Mouse (Mus musculus) left cerebral cortex, adult 8-10 months (tissue): ENCODE data around the gene Rnd1. TPM values are rescaled to one million over a fixed set of nuclear protein-coding genes. Genes with fewer than 3 reads are reported as not detected.

Experiments used
- DNase-seq, 2 experiments: peaks; one replicate each; pipeline ENCODE4 v3.0.0; 2022; ENCODE audit warnings: low spot score in 2 of 2
- total RNA-seq, 4 experiments: library from RNA; stranded (reverse); gene quantifications; 2 replicates each; pipeline ENCODE4 v1.2.4; 2022

The Rnd1 gene
- total RNA-seq, 4 experiments from 2014 or later: 15.6 to 22.9 (median 20.5) TPM

DNA sequence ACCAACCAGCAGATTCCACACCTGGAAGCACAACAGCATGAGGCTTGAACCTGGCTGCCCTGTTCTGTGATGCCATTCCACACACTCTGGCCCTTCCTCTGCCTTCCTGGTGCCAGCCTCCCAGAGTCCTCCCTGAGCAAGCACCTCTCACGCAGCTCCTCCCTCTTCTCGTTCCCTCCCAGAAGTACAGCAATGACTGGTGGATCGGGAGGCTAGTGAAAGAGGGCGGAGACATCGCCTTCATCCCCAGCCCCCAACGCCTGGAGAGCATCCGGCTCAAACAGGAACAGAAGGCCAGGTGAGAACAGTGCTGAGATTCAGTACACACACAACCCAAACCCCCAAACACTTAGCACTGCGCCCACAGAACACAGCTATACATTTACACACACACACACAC is 37.1 kb downstream of the Rnd1 start:
- no peak for DNase-seq

GRCm38 (mm10) chr15:98637155-98637554 is 40.1 kb downstream of the Rnd1 start:
- no peak for DNase-seq

DNA sequence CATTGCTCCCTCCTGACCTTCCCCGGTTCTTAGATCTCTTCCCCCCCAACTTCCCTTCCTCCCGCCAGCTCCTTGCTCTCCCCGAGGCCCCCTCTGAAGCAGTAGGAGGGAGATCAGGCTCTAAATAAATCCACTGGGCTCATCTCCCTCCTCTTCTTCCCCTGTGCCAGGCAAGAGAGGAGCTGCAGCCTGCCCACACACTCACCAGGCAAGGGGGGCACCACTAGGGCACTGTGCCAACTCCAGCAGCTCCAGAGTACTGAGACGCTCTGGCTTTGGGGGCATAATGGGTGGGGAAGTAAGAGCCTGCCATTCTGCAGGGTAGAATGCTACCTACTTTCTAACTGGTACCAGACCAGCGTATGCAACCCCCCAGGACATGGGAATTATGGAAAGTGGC is 40.7 kb downstream of the Rnd1 start:
- peak in 1 of 2 experiments; percentile 82 for DNase-seq

GRCm38 (mm10) chr15:98635291-98635841 is 41.9 kb downstream of the Rnd1 start:
- DNase-seq: peak in 1 of 2 experiments; percentile 21

GRCm38 (mm10) chr15:98634541-98635081 is 42.6 kb downstream of the Rnd1 start:
- DNase-seq: peak; percentile 66 to 79

DNA sequence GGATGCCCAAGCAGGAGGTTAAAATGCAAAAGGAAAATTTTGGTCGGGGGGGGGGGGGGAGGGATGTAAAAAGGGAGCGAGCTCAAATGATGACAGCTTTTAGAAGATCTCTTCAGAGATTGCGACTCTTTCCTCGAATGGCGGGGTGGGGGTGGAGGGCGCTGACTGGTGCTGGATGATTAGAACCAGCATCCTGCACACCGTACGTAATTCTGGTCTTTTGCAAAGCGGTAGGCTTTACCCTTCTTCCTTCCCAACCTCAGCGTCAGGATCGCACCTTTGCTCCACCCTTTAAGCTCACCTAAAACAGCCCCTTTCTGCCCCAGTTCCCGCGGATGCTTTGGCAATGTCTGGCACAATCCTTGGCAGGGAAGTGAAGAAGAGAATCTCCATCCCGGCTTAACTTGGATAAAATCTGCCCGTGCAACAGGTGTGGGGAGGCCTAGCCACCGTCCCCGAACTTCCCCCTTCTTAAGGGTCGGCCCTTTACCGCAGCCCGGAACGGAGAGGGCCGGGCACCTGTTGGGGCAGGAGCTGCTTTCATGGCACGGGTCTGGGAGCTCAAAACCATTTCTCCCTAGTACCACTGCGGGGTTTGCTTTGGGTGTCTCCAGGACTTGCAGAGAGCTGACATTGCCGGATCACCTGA is 43.3 kb downstream of the Rnd1 start:
- DNase-seq: no peak

GRCm38 (mm10) chr15:98632921-98633320 is 44.3 kb downstream of the Rnd1 start:
- peak in 1 of 2 experiments; percentile 22 for DNase-seq

DNA sequence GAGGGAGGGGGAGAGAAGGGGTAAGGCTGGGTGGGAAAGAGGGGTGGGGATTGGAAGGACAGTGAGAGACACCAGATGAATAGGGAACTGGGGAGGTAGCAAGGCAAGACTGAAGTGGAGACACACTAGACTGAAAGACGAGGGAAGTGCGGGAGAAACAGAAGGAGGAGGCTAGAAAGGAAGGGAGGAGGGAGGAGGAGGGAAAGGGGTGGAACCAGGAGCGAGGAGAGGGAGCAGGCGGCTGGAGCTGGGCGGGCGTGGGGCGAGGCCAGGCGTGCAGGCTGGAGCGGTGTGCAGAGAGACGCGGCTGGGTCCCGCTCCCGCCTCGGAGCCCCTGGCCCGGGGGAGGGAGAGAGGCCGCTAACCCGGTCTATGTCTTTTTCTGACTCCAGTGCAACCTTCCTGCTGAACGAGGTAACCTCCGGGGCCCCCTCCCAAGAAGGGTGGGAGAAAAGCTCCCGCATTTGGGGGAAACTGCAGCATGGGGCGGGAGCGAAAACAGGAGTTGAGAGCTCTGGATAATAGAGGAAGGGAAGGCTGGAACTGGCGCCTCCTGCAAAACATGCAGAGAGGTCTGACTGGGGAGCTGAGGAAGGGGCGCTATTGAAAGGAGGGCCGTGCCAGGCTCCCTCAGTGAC is 45.0 kb downstream of the Rnd1 start:
- peak in 1 of 2 experiments; percentile 47 for DNase-seq

GRCm38 (mm10) chr15:98631493-98631892 is 45.8 kb downstream of the Rnd1 start:
- DNase-seq: peak in 1 of 2 experiments; percentile 26

GRCm38 (mm10) chr15:98630540-98630939 is 46.7 kb downstream of the Rnd1 start, which contains the start of gene Cacnb3:
Gene Cacnb3 (plus strand): TSS chr15:98630840.
- no peak for DNase-seq

DNA sequence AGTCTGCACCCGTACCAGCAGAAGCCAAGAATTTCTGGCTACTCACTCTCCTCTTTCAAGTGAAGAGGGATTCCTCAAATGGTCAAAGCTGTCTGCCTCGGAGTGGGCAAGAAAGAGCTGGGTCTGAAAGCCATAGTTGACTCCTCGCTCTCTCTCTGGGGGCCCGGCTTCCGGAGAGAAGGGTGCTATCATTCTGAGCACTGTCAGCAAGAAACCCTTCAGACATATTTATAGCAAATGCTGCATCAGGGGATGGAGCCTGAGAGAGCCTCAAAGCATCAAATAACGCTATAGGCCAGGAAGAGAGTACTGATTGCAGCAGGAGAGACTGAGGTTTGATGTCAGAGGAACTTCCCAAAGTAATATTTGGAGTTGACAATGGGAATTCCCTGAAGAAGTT is 47.8 kb downstream of the Rnd1 start:
- DNase-seq: no peak

- no peak for DNase-seq
Measured at GRCm38 (mm10) chr15:98628589-98629254, 48.5 kb downstream of the Rnd1 start.

- DNase-seq: no peak
Measured at GRCm38 (mm10) chr15:98626487-98627212, 50.6 kb downstream of the Rnd1 start.

DNA sequence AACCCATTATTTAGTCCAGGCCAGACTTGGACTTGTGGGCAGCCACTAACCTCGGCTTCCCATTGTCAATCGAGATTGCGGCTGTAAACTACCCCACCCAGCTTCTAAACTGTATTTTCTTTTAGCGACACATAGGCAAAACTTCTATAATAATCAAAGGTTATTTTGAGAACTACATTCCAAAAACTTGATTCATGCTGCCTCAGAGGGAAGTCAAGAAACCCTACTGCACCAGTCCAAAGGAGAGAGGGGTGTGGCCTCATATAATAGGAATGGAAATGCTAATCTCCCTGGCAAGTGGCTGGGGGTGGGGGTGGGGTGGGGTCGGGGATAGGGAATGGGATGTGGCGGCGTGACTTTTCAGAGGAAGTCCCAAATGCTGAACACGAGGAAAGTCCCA is 51.2 kb downstream of the Rnd1 start:
- no peak for DNase-seq

GRCm38 (mm10) chr15:98623361-98623821 is 53.9 kb downstream of the Rnd1 start:
- DNase-seq: no peak

GRCm38 (mm10) chr15:98622721-98623120 is 54.5 kb downstream of the Rnd1 start:
- DNase-seq: no peak

DNA sequence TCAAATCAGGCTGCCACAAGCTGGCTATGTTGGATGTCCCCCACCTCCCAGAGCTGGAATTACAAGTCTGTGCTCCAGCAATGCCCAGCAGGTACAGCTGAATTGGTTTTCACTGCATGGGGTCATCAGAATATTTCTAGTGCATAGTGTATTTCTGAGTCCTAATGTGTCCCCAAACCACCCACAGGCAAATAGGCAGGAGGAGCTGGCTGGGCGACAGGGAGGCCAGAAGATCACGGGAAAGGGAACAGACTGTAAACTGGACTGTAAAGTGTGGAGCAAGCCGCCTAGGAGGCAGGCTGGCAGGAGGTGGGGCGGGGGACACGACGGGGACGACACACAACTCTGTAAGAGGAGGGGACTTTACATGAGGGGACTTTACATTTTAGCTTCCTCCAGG is 55.1 kb downstream of the Rnd1 start:
- no peak for DNase-seq

DNA sequence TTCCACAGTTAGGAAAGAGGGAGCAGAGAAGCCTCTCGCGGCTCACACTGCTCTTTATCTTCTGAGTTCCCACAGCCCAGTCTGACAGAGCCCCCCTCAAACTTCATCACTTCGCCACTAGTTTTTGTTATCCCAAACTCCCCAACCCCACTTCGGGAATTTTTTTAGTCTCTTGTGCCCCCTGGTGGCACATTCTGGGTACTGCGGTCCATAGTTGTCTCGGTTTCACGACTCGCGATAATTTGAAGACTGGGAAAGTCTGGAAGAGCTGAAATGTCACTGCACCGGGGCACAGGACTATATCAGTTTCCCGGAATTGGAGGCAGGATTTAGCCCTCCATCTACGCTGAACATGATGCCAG is 60.1 kb downstream of the Rnd1 start:
- DNase-seq: peak in 1 of 2 experiments; percentile 85

- DNase-seq: no peak
Measured at GRCm38 (mm10) chr15:98616362-98617175, 60.7 kb downstream of the Rnd1 start.

DNA sequence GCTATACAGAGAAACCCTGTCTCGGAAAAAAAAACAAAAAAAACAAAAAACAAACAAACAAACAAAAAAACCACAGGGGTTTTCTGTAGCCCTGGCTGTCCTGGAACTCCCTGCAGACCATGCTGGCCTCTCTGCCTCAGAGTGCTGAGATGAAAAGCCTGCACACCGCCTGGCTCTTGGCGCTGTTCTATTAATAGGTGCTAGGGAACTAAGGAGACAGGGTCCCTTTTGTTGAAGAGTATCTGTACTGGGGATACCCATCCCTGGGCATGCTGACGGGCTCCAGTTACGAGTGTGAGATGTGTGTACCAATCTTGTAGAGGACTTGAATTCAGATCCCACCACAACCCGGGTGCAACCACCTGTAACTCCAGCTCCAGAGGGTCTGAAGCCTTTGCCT is 61.5 kb downstream of the Rnd1 start:
- no peak for DNase-seq
